Mouse (Mus musculus) embryonic facial prominence, embryonic 15.5 days (tissue): Measurements from ENCODE around the gene Gm44596. TPM values are rescaled to one million over a fixed set of nuclear protein-coding genes. Genes with fewer than 3 reads are reported as not detected.
A peak's percentile ranks its signal among the peaks of the same experiment; 100 is the strongest.

Experiments
- ATAC-seq: fragments of 200-750 bp; cut with Nextera tagmentation; 2 replicates; pipeline ENCODE4 v1.8.0; 2017; ENCODE audit warnings: low read depth, moderate TSS enrichment; ENCODE audit not compliant: insufficient number of reproducible peaks, low FRiP score, low TSS enrichment
- H3K27ac ChIP-seq: fragments of 300-500 bp; sonication (generic); replicated peaks from 2 replicates; pipeline ENCODE4 v1.5.1; 2015; ENCODE audit warnings: mild to moderate bottlenecking, inconsistent platforms
- H3K27me3 ChIP-seq: fragments of 300-500 bp; sonication (generic); 2 replicates; pipeline ENCODE4 v1.6.1; 2015; ENCODE audit warnings: inconsistent platforms
- H3K36me3 ChIP-seq: fragments of 300-500 bp; sonication (generic); 2 replicates; pipeline ENCODE4 v1.6.1; 2015; ENCODE audit warnings: mild to moderate bottlenecking, inconsistent platforms
- H3K4me1 ChIP-seq: fragments of 300-500 bp; sonication (generic); 2 replicates; pipeline ENCODE4 v1.6.1; 2015; ENCODE audit warnings: inconsistent platforms
- H3K4me2 ChIP-seq: fragments of 300-500 bp; sonication (generic); replicated peaks from 2 replicates; pipeline ENCODE4 v1.6.1; 2015; ENCODE audit warnings: mild to moderate bottlenecking, inconsistent platforms
- H3K4me3 ChIP-seq: fragments of 300-500 bp; sonication (generic); replicated peaks from 2 replicates; pipeline ENCODE4 v1.5.1; 2015; ENCODE audit warnings: mild to moderate bottlenecking, inconsistent platforms
- H3K9ac ChIP-seq: fragments of 300-500 bp; sonication (generic); 2 replicates; pipeline ENCODE4 v1.6.1; 2015; ENCODE audit warnings: inconsistent platforms
- H3K9me3 ChIP-seq: fragments of 300-500 bp; sonication (generic); replicated peaks from 2 replicates; pipeline ENCODE4 v1.6.1; 2016; ENCODE audit warnings: inconsistent platforms
- WGBS: fragments of 180-500 bp; shearing (Covaris S2); methylation state at CpG from one replicate; pipeline ENCODE4 v1.1.7; 2015; 5-methylcytosine and 5-hydroxymethylcytosine counted together
- polyA plus RNA-seq: library from polyadenylated mRNA; unstranded; fragments of >200 nt; fragmentation: Nextera tagmentation; extraction: Ambion mirVana; gene quantifications from 2 replicates; pipeline ENCODE4 v1.2.1, GENCODE M21; 2015

The Gm44596 gene
- polyA plus RNA-seq, 1 experiment from 2014 or later, result not detected

GRCm38 (mm10) chr6:128429826-128430225, 54.5 kb downstream of the Gm44596 start:
- Histone ChIP-seq H3K27me3 (no peaks in the 10 kb centered on the region), H3K4me1 (0 out of 2 replicates have a peak, but pooled peaks cover 2% of the 10 kb centered on the region), H3K9me3 (no peaks in the 10 kb centered on the region), H3K27ac (no peak overlapping the region), H3K4me2 (no peak overlapping the region), H3K36me3 (peaks cover 69% of the 10 kb centered on the region), H3K9ac (no peak overlapping the region), H3K4me3 (no peak overlapping the region)
- ATAC-seq, result no peak
- 79% methylated on average over 6 of the region's 6 CpGs for WGBS

GRCm38 (mm10) chr6:128432356-128432915, 57.1 kb downstream of the Gm44596 start:
- Histone ChIP-seq H3K9ac (no peak overlapping the region), H3K4me2 (no peak overlapping the region), H3K9me3 (no peaks in the 10 kb centered on the region), H3K4me3 (no peak overlapping the region), H3K27me3 (no peaks in the 10 kb centered on the region), H3K36me3 (peaks cover 80% of the 10 kb centered on the region), H3K4me1 (peaks cover 9% of the 10 kb centered on the region), H3K27ac (no peak overlapping the region)
- ATAC-seq, result no peak
- WGBS, result 84% methylated on average over 13 of the region's 13 CpGs

GRCm38 (mm10) chr6:128433566-128433965, 58.3 kb downstream of the Gm44596 start:
- Histone ChIP-seq H3K4me1 (peaks cover 9% of the 10 kb centered on the region), H3K27me3 (no peaks in the 10 kb centered on the region), H3K36me3 (peaks cover 72% of the 10 kb centered on the region), H3K4me3 (no peak overlapping the region), H3K9me3 (no peaks in the 10 kb centered on the region), H3K4me2 (no peak overlapping the region), H3K27ac (no peak overlapping the region), H3K9ac (no peak overlapping the region)
- WGBS, result 91% methylated on average over 13 of the region's 13 CpGs
- no peak for ATAC-seq

GRCm38 (mm10) chr6:128435474-128435873, 60.2 kb downstream of the Gm44596 start:
- no peak for ATAC-seq
- Histone ChIP-seq H3K4me2 (no peak overlapping the region), H3K27me3 (no peaks in the 10 kb centered on the region), H3K9me3 (no peaks in the 10 kb centered on the region), H3K4me1 (peaks cover 15% of the 10 kb centered on the region), H3K36me3 (peaks cover 53% of the 10 kb centered on the region), H3K4me3 (no peak overlapping the region), H3K9ac (no peak overlapping the region), H3K27ac (no peak overlapping the region)
- 77% methylated on average over 5 of the region's 5 CpGs for WGBS

GRCm38 (mm10) chr6:128436356-128437005, 61.2 kb downstream of the Gm44596 start:
- peaks cover 45% of the 10 kb centered on the region for H3K36me3 ChIP-seq
- H3K9me3 ChIP-seq, result no peaks in the 10 kb centered on the region
- H3K27ac ChIP-seq, result 0 out of 2 replicates have a peak overlapping the region, but pooled peaks have one; percentile 93
- WGBS, result 85% methylated on average over 8 of the region's 8 CpGs
- ATAC-seq, result no peak
- H3K9ac ChIP-seq, result no peak overlapping the region; the same call in 1 of the 2 replicates
- H3K27me3 ChIP-seq, result no peaks in the 10 kb centered on the region
- H3K4me1 ChIP-seq, result peaks cover 15% of the 10 kb centered on the region
- H3K4me2 ChIP-seq, result peak overlapping the region; percentile 72
- peak overlapping the region; percentile 98 for H3K4me3 ChIP-seq

- WGBS, result 4% methylated on average over 10 of the region's 10 CpGs
These were observed 62.0 kb downstream of the Gm44596 start for GRCm38 (mm10) chr6:128437288-128437687.

GRCm38 (mm10) chr6:128437731-128438316, 62.5 kb downstream of the Gm44596 start:
- peaks cover 31% of the 10 kb centered on the region for H3K36me3 ChIP-seq
- no peaks in the 10 kb centered on the region for H3K9me3 ChIP-seq
- peak overlapping the region; percentile 72 for H3K4me2 ChIP-seq
- H3K4me3 ChIP-seq, result peak overlapping the region; percentile 98
- peaks cover 15% of the 10 kb centered on the region for H3K4me1 ChIP-seq
- no peaks in the 10 kb centered on the region for H3K27me3 ChIP-seq
- peak overlapping the region; percentile 93 for H3K27ac ChIP-seq
- under 1% methylated on average over 52 of the region's 52 CpGs for WGBS
- peak overlapping the region; percentile 93 for H3K9ac ChIP-seq
- peak; percentile 81 for ATAC-seq

More at GRCm38 (mm10) chr6:128437288-128437687, 62.0 kb downstream of the Gm44596 start:
- H3K4me1 ChIP-seq, result peaks cover 15% of the 10 kb centered on the region
- H3K36me3 ChIP-seq, result peaks cover 37% of the 10 kb centered on the region
- peak overlapping the region; percentile 72 for H3K4me2 ChIP-seq
- H3K27me3 ChIP-seq, result no peaks in the 10 kb centered on the region
- peak overlapping the region; percentile 93 for H3K27ac ChIP-seq
- no peaks in the 10 kb centered on the region for H3K9me3 ChIP-seq
- H3K9ac ChIP-seq, result peak overlapping the region; percentile 93
- H3K4me3 ChIP-seq, result peak overlapping the region; percentile 98
- ATAC-seq, result no peak

- ATAC-seq, result peak; percentile 95
- H3K36me3 ChIP-seq, result peaks cover 26% of the 10 kb centered on the region
- H3K27me3 ChIP-seq, result no peaks in the 10 kb centered on the region
- under 1% methylated on average over 67 of the region's 67 CpGs for WGBS
- H3K9me3 ChIP-seq, result no peaks in the 10 kb centered on the region
- H3K27ac ChIP-seq, result peak within 1 kb of the TSS; percentile 93
- peak within 1 kb of the TSS; percentile 72 for H3K4me2 ChIP-seq
- H3K4me3 ChIP-seq, result peak within 1 kb of the TSS; percentile 98
- peaks cover 15% of the 10 kb centered on the region for H3K4me1 ChIP-seq
- peak within 1 kb of the TSS; percentile 93 for H3K9ac ChIP-seq
These were observed 63.1 kb downstream of the Gm44596 start, which contains the start of gene Fkbp4 for GRCm38 (mm10) chr6:128438317-128438870. Fkbp4 (minus strand) TSS chr6:128438677.

GRCm38 (mm10) chr6:128438871-128439341, 63.6 kb downstream of the Gm44596 start:
- Histone ChIP-seq H3K9me3 (no peaks in the 10 kb centered on the region), H3K36me3 (peaks cover 20% of the 10 kb centered on the region), H3K9ac (peak overlapping the region; percentile 33), H3K27ac (peak overlapping the region; percentile 93), H3K4me2 (peak overlapping the region; percentile 72), H3K4me1 (peaks cover 15% of the 10 kb centered on the region), H3K4me3 (peak overlapping the region; percentile 98), H3K27me3 (no peaks in the 10 kb centered on the region)
- ATAC-seq, result peak; percentile 37; the same call in 1 of the 2 replicates
- 22% methylated on average over 18 of the region's 18 CpGs for WGBS

- no peaks in the 10 kb centered on the region for H3K9me3 ChIP-seq
- WGBS, result 87% methylated on average over 2 of the region's 2 CpGs
- no peak overlapping the region for H3K4me2 ChIP-seq
- no peak overlapping the region for H3K4me3 ChIP-seq
- no peak overlapping the region for H3K27ac ChIP-seq
- peaks cover 7% of the 10 kb centered on the region for H3K36me3 ChIP-seq
- H3K27me3 ChIP-seq, result no peaks in the 10 kb centered on the region
- H3K9ac ChIP-seq, result no peak overlapping the region
- no peak for ATAC-seq
- H3K4me1 ChIP-seq, result peaks cover 15% of the 10 kb centered on the region
These were observed 64.9 kb downstream of the Gm44596 start for GRCm38 (mm10) chr6:128440238-128440637.
